Mouse (Mus musculus) kidney, adult 11 months (tissue): ENCODE measurements around the gene Prss38.
A peak's percentile ranks its signal among the peaks of the same experiment; 100 is the strongest.

Experiments
- DNase-seq: peaks from one replicate; pipeline ENCODE4 v3.0.0; 2022

Gene Prss38

DNA sequence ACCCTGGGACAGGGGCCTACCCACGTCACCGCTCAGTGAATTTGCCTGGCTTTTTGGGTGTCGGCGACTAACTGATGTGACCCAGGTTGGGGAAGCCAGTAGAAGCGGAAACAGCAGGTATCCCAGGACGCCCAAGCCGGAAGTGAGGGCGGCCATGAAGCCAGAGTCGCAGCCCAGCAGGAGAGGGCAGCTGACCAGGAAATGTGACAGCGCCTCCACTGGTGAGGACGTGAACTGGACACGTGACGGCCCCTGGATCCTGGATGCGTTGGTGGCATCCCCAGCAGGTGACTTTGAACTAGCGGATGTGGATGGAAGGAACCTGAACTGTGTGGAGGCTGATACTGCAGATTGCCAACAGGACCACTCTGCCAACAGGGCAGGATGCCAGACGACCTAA, at the start of gene Prss38:
Gene Prss38, minus strand, starts transcription at position 183 of the 400 bp plus-strand sequence.
- no peak for DNase-seq

DNA sequence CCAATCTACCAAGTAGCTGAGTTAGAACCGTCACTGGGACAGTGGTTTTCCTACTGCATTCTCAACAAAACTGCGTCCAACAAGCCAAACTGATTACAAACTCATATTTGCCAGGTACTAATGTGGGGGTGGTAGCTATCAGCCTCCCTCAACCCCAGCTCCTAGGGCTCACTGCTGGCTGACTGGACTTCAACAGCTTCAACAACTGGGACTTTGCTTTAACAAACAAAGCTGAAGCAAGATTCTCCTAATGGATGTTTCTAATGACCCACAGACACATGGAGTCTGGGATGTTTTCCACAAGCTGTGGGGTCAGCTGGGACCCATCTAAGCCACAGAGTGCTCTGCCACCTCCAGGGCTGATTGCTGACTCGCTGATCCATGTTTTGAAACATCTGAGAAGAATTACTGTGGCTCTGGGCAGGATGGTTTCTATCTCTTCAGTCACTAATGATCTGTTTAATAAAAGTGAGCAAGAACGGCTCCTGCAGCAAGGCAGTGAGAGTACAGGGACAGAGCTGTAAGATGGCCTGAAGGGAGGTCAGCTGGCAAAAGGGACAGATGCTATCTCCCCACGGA, 47.6 kb upstream of the Prss38 start:
- no peak for DNase-seq

DNA sequence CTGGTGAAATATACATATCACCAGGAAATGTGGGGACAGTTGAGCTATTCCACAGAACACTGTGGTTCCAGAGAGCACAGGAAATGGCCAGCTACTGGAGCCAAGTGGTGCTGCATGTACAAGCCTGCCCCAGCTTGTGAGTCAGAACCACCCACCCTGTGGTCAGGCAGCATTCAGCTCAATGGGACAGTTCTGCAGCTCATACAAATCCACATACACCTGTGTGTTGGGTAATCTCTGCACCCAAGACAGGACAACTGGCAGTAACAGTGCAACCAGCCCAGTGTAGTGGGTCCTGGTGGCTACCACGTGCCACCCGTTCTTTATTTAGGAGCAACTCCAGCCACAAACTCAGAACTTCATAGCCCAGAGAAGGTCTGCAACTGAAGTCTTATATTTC, 46.5 kb upstream of the Prss38 start:
- DNase-seq, result no peak

DNA sequence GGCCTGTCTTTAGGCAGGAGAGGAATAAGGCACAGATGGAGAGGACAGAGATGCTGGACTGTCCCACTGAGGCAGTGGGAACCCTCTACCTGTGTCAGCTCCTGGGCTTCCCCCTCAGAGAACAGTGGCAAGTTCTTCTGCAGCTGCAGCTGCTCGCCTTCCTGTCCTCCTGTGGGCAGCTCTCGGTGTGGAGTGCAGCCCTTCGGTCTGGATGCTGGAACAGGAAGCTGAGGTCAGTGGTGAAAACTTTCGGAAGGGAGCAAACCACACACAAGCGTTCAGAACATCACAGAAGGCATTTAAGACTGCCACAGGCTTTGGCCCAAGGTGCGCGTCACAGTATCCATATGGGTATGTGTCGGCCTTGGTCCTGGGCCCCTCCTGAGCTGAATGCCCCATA, 46.0 kb upstream of the Prss38 start:
- DNase-seq, result no peak

DNA sequence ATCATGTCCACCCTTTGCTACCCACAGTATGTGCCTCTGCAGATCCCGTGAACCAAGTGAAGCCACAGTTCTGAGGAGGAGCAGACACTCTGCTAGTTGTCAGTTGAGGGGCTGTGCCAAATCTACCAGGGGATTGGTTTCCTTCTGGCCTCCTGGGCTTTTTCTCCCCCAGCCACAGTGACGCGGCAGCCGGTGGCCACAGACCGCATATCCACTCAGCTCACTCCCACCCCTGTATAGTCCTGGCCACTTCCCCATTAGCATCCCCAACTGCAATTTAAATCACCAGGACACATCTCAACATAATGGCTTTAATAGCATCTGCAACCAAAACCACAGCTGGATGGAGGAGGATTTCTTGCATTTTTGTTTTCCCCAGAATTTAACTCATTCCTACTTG, 43.3 kb upstream of the Prss38 start:
- DNase-seq, result no peak

DNA sequence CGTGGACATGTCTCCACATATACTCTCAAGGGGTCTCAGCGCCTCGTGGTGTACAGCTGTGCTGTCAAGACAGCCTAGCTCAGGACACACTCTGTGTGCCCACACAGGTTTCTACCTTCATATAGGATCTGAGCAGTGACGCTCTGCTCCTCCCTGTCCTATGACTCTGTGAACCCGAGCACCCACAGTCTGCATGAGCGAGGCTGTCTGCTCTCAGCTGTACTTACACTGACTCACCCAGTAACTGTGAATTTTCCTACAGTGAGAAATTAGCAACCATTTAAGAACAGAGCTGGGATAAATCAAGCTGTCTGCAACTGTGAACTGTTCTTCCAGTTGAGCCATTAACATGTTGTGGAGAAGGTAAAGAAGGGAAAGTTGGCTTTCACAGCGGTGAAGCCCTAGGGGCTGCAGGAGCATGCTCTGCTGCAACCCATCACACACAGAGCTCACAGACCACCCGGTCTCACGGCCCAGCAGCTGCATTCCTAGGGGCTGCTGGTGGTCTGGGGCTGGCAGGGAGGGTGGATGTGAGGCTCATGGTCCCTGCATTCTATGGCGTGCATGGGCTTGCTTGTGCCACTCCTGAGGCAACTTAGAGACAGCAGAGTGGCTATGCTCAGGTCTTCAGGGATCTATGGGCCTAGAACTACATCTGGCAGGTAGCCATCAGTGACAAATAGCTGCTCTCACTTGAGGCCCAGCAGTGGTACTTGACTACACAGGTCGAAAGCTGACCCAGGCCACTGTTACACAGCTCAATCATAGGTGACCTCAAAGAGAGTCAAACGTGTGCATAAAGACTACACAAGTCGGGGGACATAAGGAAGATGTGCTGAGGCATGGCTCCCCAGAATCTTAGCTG, 37.8 kb upstream of the Prss38 start:
- no peak for DNase-seq

DNA sequence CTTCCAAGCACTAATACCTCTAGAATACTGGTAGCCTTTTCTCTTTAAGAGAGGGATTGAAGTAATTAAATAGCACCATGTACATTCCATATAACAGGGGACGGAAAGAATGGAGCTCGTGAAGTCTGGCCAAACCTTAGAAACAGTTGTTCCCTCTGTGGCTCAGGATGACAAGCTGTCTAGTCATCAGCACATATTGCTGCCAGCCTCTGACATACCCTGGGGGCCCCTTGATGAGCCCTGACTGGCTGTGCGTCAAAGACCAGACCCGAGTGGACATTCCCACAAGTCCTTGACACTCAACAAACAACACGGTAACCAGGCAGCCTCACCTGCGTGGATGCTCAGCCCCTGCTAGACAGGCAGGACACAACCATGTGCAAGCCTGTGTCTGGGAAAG, 36.6 kb upstream of the Prss38 start:
- DNase-seq, result no peak

DNA sequence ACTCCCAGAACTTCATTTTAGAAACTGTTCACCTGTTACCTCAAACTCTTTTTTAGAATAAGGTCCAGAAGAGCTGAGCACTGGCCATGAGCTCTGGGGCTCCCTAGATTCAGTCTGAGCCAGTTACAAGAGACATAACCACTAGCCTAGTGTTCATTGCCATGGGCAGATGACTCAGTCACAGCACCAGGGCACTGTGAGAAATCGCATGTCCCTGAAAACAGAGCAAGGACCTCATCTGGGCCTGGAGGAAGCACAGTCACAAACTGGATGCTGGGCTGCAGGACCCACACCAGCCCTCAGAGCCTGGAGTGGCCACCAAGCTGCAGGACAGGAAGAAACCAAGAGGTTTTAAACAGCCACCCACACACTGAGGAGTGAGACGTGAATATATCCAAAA, 35.4 kb upstream of the Prss38 start:
- no peak for DNase-seq

DNA sequence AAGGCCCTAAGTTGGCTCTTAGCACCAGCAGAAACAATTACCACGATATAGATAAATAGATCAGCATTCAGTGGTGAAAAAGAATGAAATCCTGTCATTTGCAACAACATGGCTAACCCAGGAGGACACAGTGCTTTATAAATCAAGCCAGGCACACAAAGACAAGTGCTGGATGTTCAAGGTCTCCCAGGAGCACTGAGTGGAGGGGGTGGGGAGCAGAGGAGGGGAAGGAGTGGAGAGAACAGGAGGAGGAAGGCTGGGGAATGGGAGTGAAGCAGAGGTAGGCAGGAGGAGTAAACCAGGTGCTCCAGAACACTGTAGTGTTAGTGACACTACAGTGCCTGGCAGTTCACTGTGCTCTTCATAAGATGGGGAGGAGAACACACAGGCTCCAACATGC, 30.3 kb upstream of the Prss38 start:
- no peak for DNase-seq

DNA sequence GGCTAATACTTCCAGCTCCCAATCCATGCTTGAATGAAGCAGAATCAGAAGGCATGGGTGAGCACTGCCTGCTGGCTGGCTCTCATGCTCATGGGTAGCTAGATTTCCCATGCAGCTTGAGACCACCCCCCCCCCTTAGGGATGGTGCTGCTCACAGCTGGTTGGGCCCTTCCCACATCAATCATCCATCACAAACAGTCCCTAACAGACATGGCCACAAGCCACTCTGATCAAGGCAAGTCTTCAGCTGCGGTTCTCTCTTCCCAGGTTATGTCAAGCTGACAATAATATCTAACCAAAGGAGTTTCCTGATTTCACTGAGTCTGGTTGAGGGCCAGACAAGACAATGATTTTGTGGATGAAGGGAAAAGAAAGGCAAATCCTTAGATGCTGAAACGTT, 25.4 kb upstream of the Prss38 start:
- no peak for DNase-seq

DNA sequence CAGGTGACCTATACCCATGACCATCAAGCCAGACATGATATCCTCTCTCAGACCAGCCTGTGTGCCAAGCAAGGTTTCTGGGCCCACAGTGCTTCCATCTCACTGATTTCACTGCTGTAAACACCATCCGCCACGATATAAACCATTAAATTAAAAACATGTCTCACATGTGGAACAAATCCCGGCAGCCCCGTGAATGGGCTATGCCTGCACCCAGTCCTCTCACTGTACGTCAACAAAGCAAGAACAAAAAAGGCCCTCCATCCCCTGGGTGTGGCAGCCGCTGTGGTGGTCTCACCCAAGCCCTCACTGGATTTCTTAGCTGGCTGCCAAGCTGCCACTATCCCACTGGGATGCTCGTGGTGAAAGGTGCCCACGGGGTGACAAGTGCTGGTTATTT, 24.4 kb upstream of the Prss38 start:
- no peak for DNase-seq

DNA sequence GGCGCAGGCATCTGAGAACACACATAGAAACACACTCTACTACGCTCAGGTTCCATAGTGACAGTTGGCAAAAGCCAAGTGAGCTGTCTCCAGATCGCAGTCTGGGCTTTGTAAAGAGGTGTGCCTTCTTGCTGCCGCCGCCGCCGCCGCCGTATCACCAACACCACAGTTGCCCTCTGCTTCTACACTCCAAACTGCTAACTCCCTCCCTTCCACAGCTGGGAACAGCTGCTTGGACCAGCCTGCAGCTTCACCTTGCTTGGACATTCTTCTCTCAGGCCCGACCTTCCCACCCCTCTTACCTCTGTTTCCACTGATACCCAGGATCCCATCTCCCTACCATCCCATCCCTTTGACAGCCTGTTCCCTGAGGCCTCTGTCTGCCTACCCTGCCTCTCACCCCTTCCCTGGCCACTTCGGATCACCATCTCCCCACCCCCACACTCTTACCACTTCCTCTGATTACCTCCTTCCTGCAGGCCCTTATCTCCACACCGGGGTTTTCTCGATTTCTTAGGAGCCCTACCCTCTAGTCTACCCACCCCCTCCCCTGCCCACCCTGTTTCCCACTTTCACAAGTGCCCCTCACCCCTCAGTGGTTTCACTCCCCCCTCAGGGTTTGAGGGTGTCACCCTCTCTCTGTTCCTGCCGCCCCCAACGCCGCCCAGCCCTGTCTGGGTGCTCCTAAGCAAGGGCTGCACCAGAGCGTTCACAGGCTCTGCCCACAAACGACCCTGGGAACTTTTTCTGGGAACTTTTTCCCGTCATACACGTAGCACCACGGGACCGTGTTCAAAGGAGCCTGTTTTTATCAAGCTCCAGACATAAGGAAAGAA, 22.3 kb upstream of the Prss38 start:
- no peak for DNase-seq

DNA sequence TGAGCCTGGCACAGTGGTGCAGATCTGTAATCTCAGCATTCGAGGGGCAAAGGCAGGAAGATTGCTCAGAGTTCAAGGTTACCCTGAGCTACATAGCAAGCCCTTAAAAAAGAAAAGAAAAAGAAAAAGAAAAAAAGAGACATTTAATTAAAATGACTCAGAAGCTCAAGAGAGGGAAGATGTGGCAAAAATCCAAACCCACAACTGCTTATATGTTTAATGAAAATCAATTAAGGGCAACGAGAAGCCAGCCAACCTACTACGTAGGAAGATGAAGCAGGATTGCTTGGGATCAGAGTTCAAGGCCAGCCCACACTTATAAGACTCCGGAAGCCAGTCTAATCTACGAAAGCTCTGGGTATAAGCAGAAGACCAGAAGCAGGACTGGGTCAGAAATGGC, 19.0 kb upstream of the Prss38 start:
- no peak for DNase-seq

DNA sequence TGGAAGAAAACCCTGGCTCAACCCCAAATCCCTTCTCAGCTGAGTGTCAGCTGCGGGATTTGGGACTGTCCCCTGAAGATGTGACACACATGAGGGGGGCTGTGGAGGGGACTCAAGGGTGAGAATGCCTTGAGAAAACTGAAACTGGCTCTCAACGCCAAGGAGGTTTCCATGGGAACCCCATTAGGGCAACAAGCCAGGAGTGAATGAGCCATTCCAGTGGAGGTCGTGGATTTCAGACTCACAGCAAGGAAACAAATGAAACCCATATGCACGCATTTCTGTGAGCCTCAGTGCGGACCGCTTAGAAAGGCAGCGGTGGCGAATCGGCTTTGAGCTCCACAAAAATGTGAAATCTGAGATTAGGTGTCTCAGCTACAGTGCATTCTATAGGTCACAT, 18.1 kb upstream of the Prss38 start:
- DNase-seq, result no peak

DNA sequence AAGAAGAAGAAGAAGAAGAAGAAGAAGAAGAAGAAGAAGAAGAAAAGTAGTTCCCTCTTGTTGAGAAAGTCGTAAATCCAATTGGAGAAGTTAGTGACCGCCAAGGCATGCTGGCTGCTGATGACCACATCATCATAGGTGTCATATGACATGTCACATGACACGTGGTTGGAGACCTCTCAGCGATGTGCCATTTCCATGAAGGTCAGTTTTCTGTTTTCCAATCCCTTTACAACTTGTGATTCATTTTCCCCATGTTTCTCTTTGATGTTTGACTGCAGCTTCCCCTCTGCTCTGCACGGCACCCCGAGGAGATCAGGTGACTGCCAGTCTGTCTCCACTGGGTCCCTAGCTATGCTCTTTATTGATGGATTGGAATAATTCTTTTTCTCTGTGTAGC, 16.8 kb upstream of the Prss38 start:
- DNase-seq, result no peak

DNA sequence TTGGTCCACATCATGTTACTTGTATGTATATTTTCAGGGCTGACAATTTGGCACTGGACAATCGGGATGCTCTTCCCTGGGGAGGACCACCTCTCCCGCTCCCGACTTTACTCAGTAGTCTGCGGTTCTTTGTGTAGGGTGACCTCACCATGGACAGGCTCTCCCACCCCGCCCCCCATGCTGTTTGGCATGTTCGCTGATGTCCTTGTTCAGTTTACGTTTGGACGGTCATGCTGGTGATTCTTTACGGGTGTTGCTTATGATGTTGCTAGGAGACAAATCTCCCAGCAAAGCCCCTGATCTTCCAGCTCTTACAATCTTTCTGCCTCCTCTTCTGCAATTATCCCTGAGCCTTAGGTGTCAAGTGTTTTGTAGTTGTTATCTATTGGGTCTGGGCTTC, 15.0 kb upstream of the Prss38 start:
- no peak for DNase-seq

DNA sequence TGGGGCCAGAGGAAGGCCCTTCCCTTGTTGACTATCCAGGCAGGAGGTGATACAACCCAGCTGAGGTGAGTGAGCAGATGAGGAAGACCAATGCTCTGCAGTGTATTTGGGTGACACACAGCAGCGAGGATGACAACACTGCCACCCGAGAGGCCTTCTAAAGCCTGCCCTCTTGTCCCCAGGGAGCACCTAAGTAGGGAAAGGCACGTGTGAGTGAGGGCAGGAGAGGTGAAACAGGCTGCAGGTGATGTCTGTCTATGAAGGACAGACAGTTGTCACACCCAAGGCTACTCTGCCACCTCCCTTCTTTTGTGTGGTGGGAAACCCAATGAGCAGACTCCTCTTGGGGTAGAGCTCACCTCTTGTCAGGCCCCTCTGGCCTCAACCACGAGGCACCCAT, 14.2 kb upstream of the Prss38 start:
- DNase-seq, result no peak

DNA sequence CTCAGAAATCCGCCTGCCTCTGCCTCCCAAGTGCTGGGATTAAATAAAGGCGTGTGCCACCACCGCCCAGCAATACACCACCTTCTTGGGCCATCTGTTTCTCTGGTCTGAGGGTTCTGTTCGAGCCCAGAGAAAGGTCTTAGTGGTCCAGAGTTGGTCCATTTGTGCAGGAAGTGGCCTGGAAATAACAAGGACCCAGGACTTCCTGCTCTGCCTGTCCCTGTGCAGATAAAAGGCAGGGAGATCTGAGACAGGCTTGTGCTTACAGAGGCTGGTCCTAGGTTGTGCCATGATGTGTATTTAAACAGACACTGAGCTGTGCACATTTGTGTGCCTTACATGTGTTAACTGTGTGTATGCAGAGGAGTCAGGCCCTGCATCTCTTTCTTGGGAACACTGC, 13.3 kb upstream of the Prss38 start:
- DNase-seq, result no peak

DNA sequence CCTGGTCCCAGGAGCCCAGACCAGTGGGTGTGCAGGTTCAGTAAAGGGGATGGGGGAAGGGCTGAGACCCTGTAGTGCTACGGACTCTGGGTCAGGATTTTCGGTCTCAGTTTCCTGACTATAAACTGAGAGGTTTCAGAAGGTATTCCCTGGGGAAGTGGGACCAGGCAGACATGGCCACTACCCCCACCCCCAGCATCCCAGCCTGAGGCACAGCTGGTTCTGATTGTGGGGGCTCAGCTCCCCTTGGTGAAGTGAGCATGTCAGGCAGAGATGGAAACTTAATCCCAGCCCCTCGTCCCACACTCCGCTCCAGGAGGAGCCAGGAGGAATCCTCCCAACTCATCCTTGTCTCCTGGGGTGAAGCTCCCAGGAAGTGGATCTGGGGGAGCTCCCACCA, 12.0 kb upstream of the Prss38 start:
- no peak for DNase-seq

DNA sequence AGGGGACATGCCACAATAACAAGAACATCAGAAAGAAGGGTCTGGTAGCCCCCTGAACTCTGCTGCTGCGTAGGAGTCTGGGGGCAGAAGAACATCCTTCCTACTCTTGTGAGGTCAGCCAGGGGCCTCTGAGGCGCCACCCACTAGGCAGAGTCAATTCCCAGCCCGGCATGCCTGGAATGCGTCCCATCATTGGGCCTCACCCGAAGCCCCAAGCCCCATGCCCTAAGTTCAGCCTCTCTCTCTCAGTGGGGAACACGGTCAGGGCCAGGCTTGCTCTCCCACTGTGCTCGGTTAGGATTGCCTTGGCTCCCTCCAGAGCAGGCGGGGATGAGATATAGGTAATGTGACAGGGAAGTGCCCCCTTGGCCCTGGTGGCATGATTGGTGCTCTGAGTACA, 9.7 kb upstream of the Prss38 start:
- DNase-seq, result no peak

DNA sequence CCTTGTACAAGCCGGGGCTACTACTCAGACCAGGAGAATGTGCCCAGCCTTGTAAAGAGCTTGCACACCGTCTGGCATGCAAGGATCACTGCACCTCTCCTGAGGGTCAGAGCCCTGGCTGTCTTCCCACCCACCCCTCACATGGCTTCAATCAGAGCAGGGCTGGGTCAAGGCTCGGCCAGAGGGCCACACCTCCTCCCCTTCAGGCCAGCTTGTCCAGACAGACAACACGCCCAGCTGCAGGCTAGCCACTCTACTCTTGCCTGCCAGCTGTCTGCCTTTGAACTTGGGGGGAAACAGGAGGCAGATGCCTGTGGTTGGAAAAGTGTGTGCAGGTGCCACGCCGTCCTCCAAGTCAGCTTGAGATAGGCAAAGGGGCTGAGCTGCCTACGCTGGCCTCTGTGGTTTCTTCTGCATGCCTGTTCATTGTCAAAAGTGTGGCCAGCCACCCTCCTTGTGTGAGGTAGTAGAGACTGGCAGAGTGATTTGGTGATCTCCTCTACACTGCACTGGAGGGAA, 9.0 kb upstream of the Prss38 start:
- peak; percentile 84 for DNase-seq

DNA sequence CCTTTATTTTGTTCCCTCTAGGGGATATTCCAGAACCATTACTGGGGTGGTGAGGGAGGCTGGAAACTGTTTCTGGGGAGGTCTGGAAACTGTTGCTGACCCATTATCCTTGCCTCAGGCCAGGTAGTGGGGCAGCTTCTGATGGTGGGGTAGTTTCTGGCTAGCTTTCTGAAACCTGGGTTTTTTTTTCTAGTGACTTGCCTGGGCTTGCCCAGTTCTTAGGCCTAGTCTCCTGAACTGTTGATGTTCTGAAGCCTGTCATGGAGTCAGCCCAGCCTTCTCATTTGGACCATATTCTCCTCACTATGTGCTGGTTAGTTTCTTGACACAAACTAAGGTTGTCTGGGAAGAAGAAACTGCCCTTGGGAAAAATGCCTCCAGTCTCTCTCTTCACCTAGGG, 4.1 kb upstream of the Prss38 start:
- DNase-seq, result no peak

DNA sequence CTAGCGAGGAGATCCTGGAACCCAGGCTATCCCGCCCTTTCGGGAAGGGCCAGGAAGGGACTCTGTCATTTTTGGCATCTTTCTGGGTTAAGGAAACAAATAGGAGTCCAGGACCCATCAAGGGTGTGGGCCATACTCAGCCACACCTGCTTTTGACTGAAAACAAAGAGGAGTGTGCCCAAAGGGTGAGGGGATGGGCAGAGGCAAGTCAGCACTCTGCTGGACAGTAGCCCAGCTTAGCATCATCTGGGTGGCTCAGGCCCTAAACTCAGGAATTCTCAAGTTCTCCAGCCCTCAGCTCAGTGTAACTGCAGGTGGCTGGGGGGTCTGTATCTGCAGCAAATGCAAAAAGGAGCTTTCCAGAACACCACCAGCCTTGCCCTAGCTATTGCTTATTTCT, 2.5 kb upstream of the Prss38 start:
- no peak for DNase-seq

DNA sequence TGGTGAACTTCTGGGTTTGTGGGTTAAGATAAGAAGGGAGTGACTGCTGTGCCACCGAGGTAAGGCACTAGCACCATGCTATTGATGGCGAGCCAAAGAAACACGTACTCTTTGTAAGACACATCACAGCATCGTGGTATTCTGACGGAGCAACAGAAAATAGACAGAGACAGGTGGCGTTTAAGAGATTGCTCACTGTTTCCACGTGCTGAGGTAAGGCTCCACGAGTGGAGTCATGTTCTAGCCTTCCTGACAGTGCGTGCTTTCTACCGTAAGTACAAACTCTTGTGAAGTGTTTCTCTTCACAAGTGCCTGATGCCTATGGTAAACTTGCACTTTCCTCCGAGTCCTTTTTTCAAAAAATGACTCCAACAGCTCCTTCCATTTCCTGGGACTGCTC, 5.6 kb downstream of the Prss38 start:
- DNase-seq, result no peak
